Mouse (Mus musculus) skeletal muscle tissue, adult 2 months (tissue): ENCODE data around the gene Golga3.

Experiments
- DNase-seq: peaks from one replicate; pipeline ENCODE4 v3.0.0-alpha.2; 2012; ENCODE audit warnings: low read depth, low spot score

Golga3 gene

GRCm38 (mm10) chr5:110231638-110232037, 55.1 kb downstream of the Golga3 start:
- no peak for DNase-seq

GRCm38 (mm10) chr5:110232346-110232745, 55.8 kb downstream of the Golga3 start:
- DNase-seq = peak; percentile 7

GRCm38 (mm10) chr5:110244091-110244490, 67.6 kb downstream of the Golga3 start:
- DNase-seq = no peak

- no peak for DNase-seq
These were observed 90.4 kb downstream of the Golga3 start for GRCm38 (mm10) chr5:110266941-110267340.

GRCm38 (mm10) chr5:110269141-110270101, 92.9 kb downstream of the Golga3 start, which contains the start of gene Pgam5:
Pgam5 (minus strand) TSS chr5:110269913.
- DNase-seq = peak; percentile 89

- DNase-seq = no peak
These were observed 93.7 kb downstream of the Golga3 start for GRCm38 (mm10) chr5:110270242-110270641.

- no peak for DNase-seq
These were observed 97.6 kb downstream of the Golga3 start for GRCm38 (mm10) chr5:110274147-110274546.

- DNase-seq = no peak
These were observed 98.3 kb downstream of the Golga3 start for GRCm38 (mm10) chr5:110274846-110275245.
